Mouse (Mus musculus) stomach, postnatal 0 days (tissue): Measurements from ENCODE around the gene Dot1l.

Experiments used
- CTCF ChIP-seq: IDR thresholded peaks from 2 replicates; pipeline ENCODE4 v1.5.1; 2016; ENCODE audit warnings: antibody characterized with exemption, low read depth, mild to moderate bottlenecking, moderate library complexity
- EP300 ChIP-seq: optimal IDR thresholded peaks from 2 replicates; pipeline ENCODE3; 2016; ENCODE audit warnings: antibody characterized with exemption

- TF ChIP-seq CTCF (peak; percentile 48), EP300 (no peak)
Measured at GRCm38 (mm10) chr10:80738657-80739056, 16.3 kb upstream of the Dot1l start.
